Mouse (Mus musculus) liver, embryonic 11.5 days (tissue): Measurements from ENCODE around the gene Zswim9. TPM values are rescaled to one million over a fixed set of nuclear protein-coding genes. Genes with fewer than 3 reads are reported as not detected.
"Not testable (repeated sequence)": the region's sequence is repeated elsewhere in the genome, so short reads cannot be mapped to it uniquely, and the experiment has no call there.

Experiments
- ATAC-seq: fragments of 200-750 bp; cut with Nextera tagmentation; replicated peaks from 2 replicates; pipeline ENCODE4 v1.8.0; 2017; ENCODE audit warnings: moderate number of reproducible peaks, mild to moderate bottlenecking, moderate TSS enrichment, moderate library complexity; ENCODE audit not compliant: low FRiP score
- DNase-seq: peaks from one replicate; pipeline ENCODE4 v3.0.0-alpha.2; 2017; ENCODE audit warnings: low spot score
- H3K27ac ChIP-seq: fragments of 300-500 bp; sonication (generic); 2 replicates; pipeline ENCODE4 v1.5.1; 2014; ENCODE audit warnings: mild to moderate bottlenecking, low read depth, low read length, control low read depth
- H3K27me3 ChIP-seq: fragments of 300-500 bp; sonication (generic); replicated peaks from 2 replicates; pipeline ENCODE4 v1.6.1; 2014; ENCODE audit warnings: low read length, mixed read lengths; ENCODE audit not compliant: control insufficient read depth, insufficient read depth
- H3K36me3 ChIP-seq: fragments of 300-500 bp; sonication (generic); 2 replicates; pipeline ENCODE4 v1.6.1; 2014; ENCODE audit warnings: mild to moderate bottlenecking, low read length, moderate library complexity, mixed read lengths; ENCODE audit not compliant: control insufficient read depth, insufficient read depth
- H3K4me1 ChIP-seq: fragments of 300-500 bp; sonication (generic); replicated peaks from 2 replicates; pipeline ENCODE4 v1.6.1; 2014; ENCODE audit warnings: low read length, mixed read lengths; ENCODE audit not compliant: control insufficient read depth, insufficient read depth
- H3K4me2 ChIP-seq: fragments of 300-500 bp; sonication (generic); 2 replicates; pipeline ENCODE4 v1.6.1; 2014; ENCODE audit warnings: mild to moderate bottlenecking, control low read depth, moderate library complexity
- H3K4me3 ChIP-seq: fragments of 300-500 bp; sonication (generic); 2 replicates; pipeline ENCODE4 v1.5.1; 2014; ENCODE audit warnings: low read depth, low read length, control low read depth
- H3K9ac ChIP-seq: fragments of 300-500 bp; sonication (generic); 2 replicates; pipeline ENCODE4 v1.6.1; 2014; ENCODE audit warnings: low read depth, low read length, control low read depth
- H3K9me3 ChIP-seq: fragments of 300-500 bp; sonication (generic); 2 replicates; pipeline ENCODE4 v1.6.1; 2016; ENCODE audit warnings: low read length, inconsistent platforms, mixed read lengths; ENCODE audit not compliant: control insufficient read depth
- WGBS: fragments of 180-500 bp; shearing (Covaris S2); extraction: QIAGEN DNeasy Blood & Tissue Kit; methylation state at CpG from one replicate; pipeline ENCODE4 v1.1.7; 2014; 5-methylcytosine and 5-hydroxymethylcytosine counted together
- polyA plus RNA-seq: library from polyadenylated mRNA; unstranded; fragments of >200 nt; fragmentation: Nextera tagmentation; extraction: Ambion mirVana; gene quantifications from 2 replicates; pipeline ENCODE4 v1.2.1, GENCODE M21; 2014

Gene Zswim9
- polyA plus RNA-seq, 1 experiment from 2014 or later: 2.9 TPM

DNA sequence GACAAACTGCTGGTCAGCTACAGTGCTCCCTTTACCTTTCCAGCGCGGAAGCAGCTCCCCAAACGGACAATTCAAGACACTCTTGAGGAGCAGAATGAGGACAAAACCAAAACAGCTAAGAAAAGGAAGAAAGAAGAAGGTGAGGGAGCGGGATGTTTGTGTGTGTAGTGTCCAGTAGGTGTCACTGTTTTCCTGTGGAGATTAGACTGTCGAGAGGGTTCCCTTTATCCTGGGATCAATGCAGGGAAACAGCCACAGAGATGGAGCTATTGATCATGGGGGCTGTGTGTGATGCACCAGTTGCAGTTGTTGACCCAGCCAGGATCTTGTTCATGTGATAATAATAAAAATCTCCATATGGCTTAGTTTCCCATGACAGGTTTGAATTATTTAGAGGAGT lies 10.1 kb upstream of the Zswim9 start:
- H3K27ac ChIP-seq: no peak overlapping the region
- ATAC-seq: peak; percentile 57
- no peak overlapping the region for H3K9ac ChIP-seq
- DNase-seq: no peak
- H3K4me1 ChIP-seq: no peaks in the 10 kb centered on the region
- H3K36me3 ChIP-seq: peaks cover 55% of the 10 kb centered on the region
- no peak overlapping the region for H3K4me3 ChIP-seq
- H3K9me3 ChIP-seq: no peaks in the 10 kb centered on the region
- 61% methylated on average over 5 of the region's 5 CpGs for WGBS
- no peak overlapping the region for H3K4me2 ChIP-seq
- H3K27me3 ChIP-seq: no peaks in the 10 kb centered on the region

DNA sequence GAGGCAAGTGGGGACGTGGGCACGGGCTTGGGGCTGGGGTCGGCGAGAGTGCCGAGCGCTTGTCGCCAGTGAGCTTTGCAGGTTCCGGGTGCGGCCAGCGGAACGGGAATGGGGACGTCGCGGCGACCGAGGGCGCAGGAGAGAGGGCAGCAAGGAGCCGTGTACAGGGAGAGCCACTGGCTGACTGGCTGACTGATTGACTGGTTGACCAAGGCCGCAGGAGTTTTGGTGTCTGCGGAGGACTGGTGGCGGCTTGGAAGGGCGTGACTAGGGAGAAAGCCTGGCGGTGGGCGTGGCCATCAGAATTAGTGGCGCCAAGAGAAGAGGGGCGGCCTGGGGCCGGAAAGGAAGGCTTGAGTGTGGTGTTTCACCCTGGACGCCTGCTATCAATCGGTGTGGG lies 436 bp upstream of the Zswim9 start:
- H3K27ac ChIP-seq, DNase-seq, H3K9me3 ChIP-seq, H3K4me1 ChIP-seq, H3K27me3 ChIP-seq: not testable (repeated sequence)
- peak overlapping the region; percentile 83; the same call in 1 of the 2 replicates for H3K4me2 ChIP-seq
- peaks cover 34% of the 10 kb centered on the region for H3K36me3 ChIP-seq
- peak overlapping the region; percentile 86 for H3K9ac ChIP-seq
- 0% methylated on average over 12 of the region's 29 CpGs for WGBS
- ATAC-seq: peak; percentile 74
- H3K4me3 ChIP-seq: peak overlapping the region; percentile 73

DNA sequence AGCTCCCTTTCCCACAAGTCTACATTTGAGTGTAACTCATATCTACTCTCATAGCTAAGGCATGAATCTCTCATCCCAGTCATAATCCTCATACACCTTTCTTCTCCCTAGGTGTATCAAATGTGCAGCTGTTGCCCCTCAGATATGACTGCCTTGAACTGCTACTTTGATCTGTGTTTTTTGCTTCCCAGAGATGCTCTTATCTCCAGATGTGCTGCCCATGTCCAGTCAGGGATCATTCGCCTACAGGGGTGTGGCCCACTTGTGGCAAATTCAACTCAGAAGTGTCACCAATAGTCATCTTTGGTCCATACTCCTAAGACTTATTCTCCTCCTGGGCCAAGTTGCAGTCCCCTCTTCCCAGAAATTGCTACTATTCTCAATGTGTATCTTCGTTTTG lies 688 bp downstream of the Zswim9 start:
- 24% methylated on average over 2 of the region's 2 CpGs for WGBS
- DNase-seq: no peak

DNA sequence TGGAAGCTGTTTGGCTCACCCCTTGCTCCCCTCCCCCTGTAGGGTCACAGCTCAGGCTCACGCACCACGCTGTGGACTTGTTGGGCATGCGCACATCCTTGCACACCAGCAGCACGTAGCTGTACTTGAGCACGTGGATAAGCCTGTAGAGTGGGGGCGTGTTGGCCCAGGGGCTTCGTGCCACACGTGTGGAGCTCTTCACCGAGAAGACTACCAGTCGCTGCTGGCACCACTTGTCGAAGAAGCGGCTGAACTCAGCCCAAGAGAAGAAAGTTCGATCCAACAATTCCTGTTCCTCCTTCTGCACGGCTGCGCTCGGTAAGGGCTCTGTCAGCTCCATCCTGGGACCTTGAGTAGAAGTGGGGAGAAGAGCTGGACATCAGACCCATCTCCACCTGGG lies 1.4 kb downstream of the Zswim9 start, which contains the start of gene Lig1:
Lig1 (plus strand) TSS at position 203 of the 400 bp plus-strand sequence.
- H3K4me1 ChIP-seq: peaks cover 6% of the 10 kb centered on the region; the same call in 1 of the 2 replicates
- H3K27me3 ChIP-seq: no peaks in the 10 kb centered on the region
- peak within 1 kb of the TSS; percentile 86 for H3K9ac ChIP-seq
- DNase-seq (no peak), ATAC-seq (no peak)
- H3K36me3 ChIP-seq: peaks cover 27% of the 10 kb centered on the region
- 97% methylated on average over 16 of the region's 16 CpGs for WGBS
- no peaks in the 10 kb centered on the region for H3K9me3 ChIP-seq
- H3K4me3 ChIP-seq: peak within 1 kb of the TSS; percentile 73
- H3K27ac ChIP-seq: peak within 1 kb of the TSS; percentile 84; the same call in 1 of the 2 replicates
- H3K4me2 ChIP-seq: peak within 1 kb of the TSS; percentile 83

More for the DNA sequence above, 688 bp downstream of the Zswim9 start:
- Histone ChIP-seq H3K4me1 (peaks cover 6% of the 10 kb centered on the region; the same call in 1 of the 2 replicates), H3K9me3 (no peaks in the 10 kb centered on the region), H3K4me3 (peak overlapping the region; percentile 73), H3K9ac (peak overlapping the region; percentile 86), H3K27ac (peak overlapping the region; percentile 84; the same call in 1 of the 2 replicates), H3K27me3 (no peaks in the 10 kb centered on the region), H3K4me2 (peak overlapping the region; percentile 83), H3K36me3 (peaks cover 30% of the 10 kb centered on the region)
- ATAC-seq: peak; percentile 4; the same call in 1 of the 2 replicates

DNA sequence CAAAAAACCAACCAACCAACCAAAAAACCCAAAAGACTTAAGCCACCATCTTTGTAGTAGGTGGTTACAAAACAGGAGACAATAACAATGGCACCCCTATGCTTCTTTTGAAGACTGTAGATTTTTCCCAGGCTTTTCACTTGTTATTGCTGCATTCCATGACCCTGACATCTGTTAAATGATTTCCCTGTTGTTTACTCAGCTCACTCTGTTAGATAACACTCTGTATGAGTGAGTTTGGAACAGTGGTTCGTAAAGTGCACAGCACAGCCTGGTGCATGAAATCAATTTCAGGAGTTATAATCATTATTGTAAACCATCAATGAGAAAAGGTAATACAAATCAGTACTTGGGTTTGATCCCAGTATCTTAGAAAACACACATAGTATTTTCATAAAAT lies 6.8 kb downstream of the Zswim9 start:
- Histone ChIP-seq H3K4me3 (no peak overlapping the region), H3K36me3 (peaks cover 14% of the 10 kb centered on the region), H3K4me1 (no peaks in the 10 kb centered on the region), H3K27ac (no peak overlapping the region), H3K27me3 (no peaks in the 10 kb centered on the region), H3K4me2 (no peak overlapping the region), H3K9ac (no peak overlapping the region), H3K9me3 (no peaks in the 10 kb centered on the region)
- ATAC-seq (no peak), DNase-seq (no peak)
- WGBS: 77% methylated on average over 1 of the region's 1 CpGs

DNA sequence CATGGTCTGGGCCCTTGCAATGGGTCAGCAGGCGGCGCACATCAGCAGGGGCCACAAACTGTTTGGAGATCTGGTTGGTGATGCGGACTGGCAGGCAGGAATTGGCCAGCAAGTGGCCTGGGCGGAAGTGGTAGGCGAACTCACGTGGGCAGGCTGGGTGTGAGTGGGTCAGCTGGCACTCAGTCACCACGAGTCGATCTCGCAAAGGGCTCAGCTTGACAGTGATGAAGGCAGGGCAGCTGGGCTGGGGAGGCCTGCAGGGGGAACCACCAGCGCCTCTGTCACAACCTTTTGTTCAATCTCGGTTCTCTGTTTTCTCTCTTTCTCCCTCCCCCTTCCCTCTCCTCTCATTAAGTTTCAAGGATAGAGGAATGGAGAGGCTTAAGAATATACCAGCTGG lies 9.1 kb downstream of the Zswim9 start:
- H3K27ac ChIP-seq: no peak overlapping the region
- 76% methylated on average over 11 of the region's 11 CpGs for WGBS
- ATAC-seq: no peak
- H3K4me3 ChIP-seq: no peak overlapping the region
- H3K27me3 ChIP-seq: no peaks in the 10 kb centered on the region
- no peaks in the 10 kb centered on the region for H3K4me1 ChIP-seq
- H3K9ac ChIP-seq: no peak overlapping the region
- peaks cover 3% of the 10 kb centered on the region for H3K36me3 ChIP-seq
- H3K4me2 ChIP-seq: no peak overlapping the region
- DNase-seq: no peak
- H3K9me3 ChIP-seq: no peaks in the 10 kb centered on the region

DNA sequence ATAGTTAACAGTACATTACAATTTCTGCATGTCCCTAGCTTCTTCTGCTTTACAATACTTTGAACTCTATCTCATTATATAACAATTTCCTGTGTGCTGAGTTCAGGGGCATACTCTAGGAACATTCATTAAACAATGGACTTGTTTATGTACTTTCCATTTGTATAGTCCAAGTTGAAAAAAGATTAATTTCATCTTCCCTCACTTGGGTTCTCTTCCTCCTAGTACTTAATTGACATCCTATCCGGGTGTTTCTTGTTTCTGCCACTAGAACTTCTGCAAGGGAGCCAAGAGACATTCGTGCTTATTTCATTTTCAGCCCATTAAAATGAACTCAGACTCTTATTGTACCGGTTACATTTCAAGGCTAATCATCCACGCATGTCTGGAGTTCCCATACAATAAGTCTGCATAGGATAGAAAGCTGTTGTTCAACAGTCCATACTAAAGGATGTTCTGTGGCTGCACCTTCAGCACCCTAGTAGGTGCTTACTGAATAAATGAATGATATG lies 9.7 kb downstream of the Zswim9 start:
- DNase-seq (no peak), ATAC-seq (no peak)
- no peak overlapping the region for H3K4me2 ChIP-seq
- H3K4me1 ChIP-seq: no peaks in the 10 kb centered on the region
- no peak overlapping the region for H3K4me3 ChIP-seq
- H3K36me3 ChIP-seq: peaks cover 2% of the 10 kb centered on the region; the same call in 1 of the 2 replicates
- no peak overlapping the region for H3K9ac ChIP-seq
- H3K9me3 ChIP-seq: no peaks in the 10 kb centered on the region
- WGBS: 86% methylated on average over 4 of the region's 4 CpGs
- H3K27ac ChIP-seq: no peak overlapping the region
- H3K27me3 ChIP-seq: no peaks in the 10 kb centered on the region

DNA sequence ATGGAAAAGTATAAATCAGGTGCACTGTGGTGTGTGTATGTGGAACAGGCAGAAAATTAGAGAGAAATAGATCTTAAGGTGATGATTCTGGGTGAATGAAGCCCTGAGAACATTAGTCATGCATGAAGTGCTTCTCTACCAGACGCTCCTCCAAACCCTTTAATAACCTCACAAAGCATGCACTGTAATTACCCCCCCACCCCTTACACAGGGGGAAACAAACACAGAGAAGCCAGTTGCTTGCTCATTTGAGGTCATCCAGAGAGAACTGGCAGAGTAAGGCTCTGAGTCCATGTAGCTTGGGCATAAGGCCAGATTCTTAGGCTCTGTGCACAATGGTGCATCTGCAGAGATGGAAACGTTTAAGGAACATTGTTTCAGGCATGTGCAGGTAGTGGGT lies 14.1 kb downstream of the Zswim9 start:
- no peak overlapping the region for H3K9ac ChIP-seq
- DNase-seq (no peak), ATAC-seq (no peak)
- no peaks in the 10 kb centered on the region for H3K36me3 ChIP-seq
- no peak overlapping the region for H3K4me2 ChIP-seq
- H3K4me3 ChIP-seq: no peak overlapping the region
- H3K27ac ChIP-seq: no peak overlapping the region
- WGBS: 82% methylated on average over 2 of the region's 2 CpGs
- H3K27me3 ChIP-seq: no peaks in the 10 kb centered on the region
- no peaks in the 10 kb centered on the region for H3K4me1 ChIP-seq
- H3K9me3 ChIP-seq: no peaks in the 10 kb centered on the region

DNA sequence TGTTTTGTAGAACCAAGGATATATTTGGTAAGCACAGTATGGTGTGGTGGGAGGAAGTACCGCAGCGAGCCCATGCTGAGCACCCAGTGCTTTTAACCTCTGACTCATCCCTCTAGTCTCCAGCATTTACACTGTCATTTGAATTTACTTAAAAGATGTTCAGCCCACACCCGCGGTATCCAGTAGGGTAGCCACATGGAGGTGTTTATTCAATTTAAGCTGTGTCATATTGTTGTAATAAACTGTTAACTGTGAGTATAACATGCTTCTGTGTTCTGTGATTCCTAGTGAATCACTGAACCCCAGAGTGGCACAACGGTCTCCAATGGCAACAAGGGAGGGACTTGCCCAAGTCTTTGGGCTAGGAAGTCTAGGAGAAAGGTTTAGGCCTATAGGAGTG lies 14.7 kb downstream of the Zswim9 start:
- no peak overlapping the region for H3K4me3 ChIP-seq
- no peak for DNase-seq
- no peaks in the 10 kb centered on the region for H3K27me3 ChIP-seq
- WGBS: 81% methylated on average over 5 of the region's 5 CpGs
- no peak overlapping the region for H3K4me2 ChIP-seq
- ATAC-seq: no peak
- no peaks in the 10 kb centered on the region for H3K9me3 ChIP-seq
- H3K36me3 ChIP-seq: no peaks in the 10 kb centered on the region
- H3K27ac ChIP-seq: no peak overlapping the region
- no peak overlapping the region for H3K9ac ChIP-seq
- no peaks in the 10 kb centered on the region for H3K4me1 ChIP-seq
